Mouse (Mus musculus) forebrain, postnatal 0 days (tissue): ENCODE data around the gene Trpv4. TPM values are rescaled to one million over a fixed set of nuclear protein-coding genes. Genes with fewer than 3 reads are reported as not detected.

Experiments used
- ATAC-seq: fragments of 200-750 bp; cut with Nextera tagmentation; 2 replicates; pipeline ENCODE4 v1.8.0; 2017; ENCODE audit warnings: mild to moderate bottlenecking, moderate library complexity
- DNase-seq: peaks from one replicate; pipeline ENCODE4 v3.0.0-alpha.2; 2015
- H3K27ac ChIP-seq: fragments of 300-500 bp; sonication (generic); 2 replicates; pipeline ENCODE4 v1.5.1; 2014; ENCODE audit warnings: low read depth, mild to moderate bottlenecking, antibody characterized with exemption, low read length, moderate library complexity, mixed read lengths
- H3K27me3 ChIP-seq: fragments of 300-500 bp; sonication (generic); 2 replicates; pipeline ENCODE4 v1.6.1; 2014; ENCODE audit warnings: mild to moderate bottlenecking, low read length, mixed read lengths; ENCODE audit not compliant: insufficient read depth
- H3K36me3 ChIP-seq: fragments of 300-500 bp; sonication (generic); 2 replicates; pipeline ENCODE4 v1.6.1; 2014; ENCODE audit warnings: mild to moderate bottlenecking, moderate library complexity; ENCODE audit not compliant: insufficient read depth
- H3K4me1 ChIP-seq: fragments of 300-500 bp; sonication (generic); 2 replicates; pipeline ENCODE4 v1.6.1; 2014; ENCODE audit warnings: antibody characterized with exemption; ENCODE audit not compliant: insufficient read depth
- H3K4me2 ChIP-seq: fragments of 300-500 bp; sonication (generic); 2 replicates; pipeline ENCODE4 v1.6.1; 2014; ENCODE audit warnings: low read depth, mild to moderate bottlenecking, moderate library complexity
- H3K4me3 ChIP-seq: fragments of 300-500 bp; sonication (generic); 2 replicates; pipeline ENCODE4 v1.5.1; 2014; ENCODE audit warnings: low read depth, low read length, mixed read lengths
- H3K9ac ChIP-seq: fragments of 300-500 bp; sonication (generic); 2 replicates; pipeline ENCODE4 v1.6.1; 2014; ENCODE audit warnings: mild to moderate bottlenecking
- H3K9me3 ChIP-seq: fragments of 300-500 bp; sonication (generic); 2 replicates; pipeline ENCODE4 v1.6.1; 2016; ENCODE audit warnings: low read length
- CTCF ChIP-seq: sonication (generic); IDR thresholded peaks from 2 replicates; pipeline ENCODE4 v1.5.1; 2016; ENCODE audit warnings: antibody characterized with exemption, control low read depth, low read depth
- WGBS: fragments of 180-500 bp; shearing (Covaris S2); extraction: QIAGEN DNeasy Blood & Tissue Kit; methylation state at CpG from one replicate; pipeline ENCODE4 v1.1.7; 2014; 5-methylcytosine and 5-hydroxymethylcytosine counted together
- polyA plus RNA-seq: library from polyadenylated mRNA; unstranded; fragments of >200 nt; fragmentation: Nextera tagmentation; extraction: Ambion mirVana; gene quantifications from 2 replicates; pipeline ENCODE4 v1.2.1, GENCODE M21; 2015
- total RNA-seq: library from RNA; depleted of rRNA; stranded (reverse); fragments of >200 nt; gene quantifications from 2 replicates; pipeline ENCODE4 v1.2.3, GENCODE M21; 2014; rRNA removed

The Trpv4 gene
- total and polyA plus RNA-seq, 2 experiments from 2014 or later = 0.81 to 2.4 TPM

DNA sequence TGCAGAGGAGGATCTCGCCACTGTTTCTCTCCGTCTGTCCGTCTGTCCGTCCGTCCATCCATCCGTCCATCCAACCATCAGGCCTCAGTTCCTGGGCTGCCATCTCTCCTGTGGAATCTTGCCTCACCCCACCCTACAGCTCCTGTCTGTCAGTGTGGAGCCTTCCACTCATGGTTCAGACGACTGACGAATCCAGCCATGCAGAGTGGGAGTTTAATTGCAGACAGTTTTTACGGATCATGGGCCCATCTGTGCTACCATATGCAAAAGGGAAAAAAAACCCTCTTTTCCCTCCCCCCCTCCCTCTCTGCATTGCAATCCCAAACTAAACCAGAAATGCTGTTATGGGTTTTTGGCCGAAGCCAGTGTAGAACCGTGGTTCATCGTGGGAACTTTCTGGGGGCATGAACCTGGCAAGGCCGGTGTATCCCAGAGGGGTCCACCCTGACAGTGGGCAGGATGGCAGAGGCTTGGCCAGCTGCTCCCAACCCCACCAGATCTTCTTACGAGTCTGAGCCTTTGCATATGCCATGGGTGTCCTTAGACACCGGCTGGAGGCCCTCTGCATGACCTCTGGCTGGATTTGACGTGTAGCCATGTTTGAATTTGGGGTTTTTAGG lies 82.1 kb downstream of the Trpv4 start:
- Histone ChIP-seq H3K27ac (no peak overlapping the region), H3K4me1 (peaks cover 50% of the 10 kb centered on the region), H3K4me2 (0 out of 2 replicates have a peak overlapping the region, but pooled peaks have one; percentile 24), H3K27me3 (no peaks in the 10 kb centered on the region; the same call in 1 of the 2 replicates), H3K9ac (no peak overlapping the region; the same call in 1 of the 2 replicates), H3K36me3 (no peaks in the 10 kb centered on the region), H3K4me3 (no peak overlapping the region), H3K9me3 (no peaks in the 10 kb centered on the region)
- TF ChIP-seq CTCF = no peak
- ATAC-seq = peak; percentile 52
- DNase-seq = peak; percentile 82
- WGBS = 63% methylated on average over 16 of the region's 16 CpGs

DNA sequence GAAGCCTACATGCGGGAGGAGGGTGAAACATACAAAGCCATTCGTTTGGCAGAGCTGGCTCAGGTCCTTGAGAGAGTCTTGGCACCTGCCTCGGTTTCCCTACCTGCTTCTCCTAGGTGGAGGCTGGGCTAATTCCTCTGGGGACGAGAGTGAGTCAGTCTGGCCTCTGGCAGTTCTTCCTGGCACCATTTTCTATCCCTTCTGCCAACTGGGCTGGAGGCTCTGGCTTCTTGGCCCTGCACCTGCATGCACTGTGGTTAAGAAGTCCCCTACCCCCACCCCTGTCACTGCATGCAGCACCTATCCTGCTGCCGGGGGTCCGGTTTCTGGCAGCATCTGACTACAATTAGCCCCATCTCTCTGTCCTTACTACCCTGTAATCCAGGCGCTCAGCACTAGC lies 82.7 kb downstream of the Trpv4 start:
- Histone ChIP-seq H3K4me3 (no peak overlapping the region), H3K4me2 (peak overlapping the region; percentile 24), H3K27ac (no peak overlapping the region), H3K9me3 (no peaks in the 10 kb centered on the region), H3K27me3 (no peaks in the 10 kb centered on the region; the same call in none of the 2 replicates), H3K4me1 (peaks cover 53% of the 10 kb centered on the region), H3K9ac (no peak overlapping the region; the same call in 1 of the 2 replicates), H3K36me3 (no peaks in the 10 kb centered on the region)
- TF ChIP-seq CTCF = no peak
- ATAC-seq (no peak), DNase-seq (no peak)
- 52% methylated on average over 7 of the region's 7 CpGs for WGBS

GRCm38 (mm10) chr5:114575010-114575409 lies 83.2 kb downstream of the Trpv4 start:
- Histone ChIP-seq H3K4me2 (peak overlapping the region; percentile 24), H3K4me1 (peaks cover 56% of the 10 kb centered on the region), H3K9me3 (no peaks in the 10 kb centered on the region), H3K9ac (no peak overlapping the region), H3K4me3 (no peak overlapping the region), H3K27me3 (no peaks in the 10 kb centered on the region; the same call in none of the 2 replicates), H3K27ac (no peak overlapping the region), H3K36me3 (no peaks in the 10 kb centered on the region)
- no peak for TF ChIP-seq CTCF
- WGBS = 12% methylated on average over 11 of the region's 11 CpGs
- DNase-seq = no peak
- no peak for ATAC-seq

DNA sequence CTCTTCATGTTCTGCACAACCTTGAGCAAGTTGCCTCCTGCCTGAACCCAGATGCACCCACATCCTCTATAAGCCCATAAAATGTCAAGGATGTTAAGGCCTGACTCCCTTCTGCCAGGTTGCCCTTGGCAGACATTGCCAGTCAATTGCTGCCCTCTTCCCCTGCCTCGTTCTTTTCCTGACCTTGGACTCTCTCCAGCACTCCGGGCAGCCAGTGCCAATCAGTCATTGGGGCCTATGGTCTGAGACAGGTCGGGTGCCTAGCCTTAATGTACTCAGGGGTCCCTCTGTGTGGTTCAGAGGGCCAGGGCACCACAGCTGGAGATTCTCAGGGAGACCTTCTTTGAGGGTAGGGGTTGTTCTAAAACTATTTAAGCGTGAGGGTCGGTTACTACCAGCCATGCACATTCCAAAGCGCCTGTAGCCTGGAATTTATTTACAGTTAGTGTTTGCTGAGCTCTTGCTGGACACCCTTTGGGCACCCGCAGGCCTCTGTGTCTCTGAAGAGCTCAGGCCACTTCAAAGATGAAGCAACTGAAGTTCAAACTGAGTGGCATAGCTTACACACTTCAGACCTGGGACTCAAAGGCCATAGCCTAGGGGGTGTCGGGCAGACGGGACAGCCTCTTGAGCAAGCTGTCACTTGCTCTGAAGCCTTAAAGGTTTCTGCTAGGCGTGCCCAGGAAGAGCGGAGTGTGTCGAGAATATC lies 84.1 kb downstream of the Trpv4 start:
- Histone ChIP-seq H3K27ac (no peak overlapping the region), H3K4me1 (peaks cover 62% of the 10 kb centered on the region), H3K9ac (no peak overlapping the region), H3K4me2 (no peak overlapping the region), H3K9me3 (no peaks in the 10 kb centered on the region), H3K36me3 (no peaks in the 10 kb centered on the region), H3K4me3 (no peak overlapping the region), H3K27me3 (no peaks in the 10 kb centered on the region; the same call in none of the 2 replicates)
- TF ChIP-seq CTCF = no peak
- no peak for ATAC-seq
- DNase-seq = no peak
- 59% methylated on average over 12 of the region's 12 CpGs for WGBS

GRCm38 (mm10) chr5:114572997-114573396 lies 85.2 kb downstream of the Trpv4 start:
- H3K4me3 ChIP-seq = no peak overlapping the region
- peaks cover 59% of the 10 kb centered on the region for H3K4me1 ChIP-seq
- 18% methylated on average over 2 of the region's 2 CpGs for whole genome bisulfite sequencing
- H3K36me3 ChIP-seq = no peaks in the 10 kb centered on the region
- no peak overlapping the region for H3K9ac ChIP-seq
- no peaks in the 10 kb centered on the region for H3K9me3 ChIP-seq
- TF ChIP-seq CTCF = no peak
- no peaks in the 10 kb centered on the region; the same call in none of the 2 replicates for H3K27me3 ChIP-seq
- no peak for DNase-seq
- H3K4me2 ChIP-seq = no peak overlapping the region
- H3K27ac ChIP-seq = no peak overlapping the region
- ATAC-seq = no peak

Other genes with a start within 250 kb of the Trpv4 start
- gene Mmab, start 214.4 kb downstream of the Trpv4 start, total RNA-seq = 26.2 and 26.8 TPM in 2 replicates
- gene Mmab, start 214.4 kb downstream of the Trpv4 start, polyA plus RNA-seq = 22.7 and 28.6 TPM in 2 replicates
- 99.3 and 112 TPM in 2 replicates for gene Mvk, start 214.2 kb downstream of the Trpv4 start, total RNA-seq
- gene Mvk, start 214.2 kb downstream of the Trpv4 start, polyA plus RNA-seq = 59.0 and 65.7 TPM in 2 replicates
- 6.2 and 8.2 TPM in 2 replicates for gene Fam222a, start 90.4 kb downstream of the Trpv4 start, total RNA-seq
- 2.9 and 3.4 TPM in 2 replicates for gene Fam222a, start 90.4 kb downstream of the Trpv4 start, polyA plus RNA-seq
- 14.1 and 19.8 TPM in 2 replicates for gene Gltp, start 32.6 kb upstream of the Trpv4 start, total RNA-seq
- gene Gltp, start 32.6 kb upstream of the Trpv4 start, polyA plus RNA-seq = 26.4 and 32.1 TPM in 2 replicates
- 14.1 and 14.4 TPM in 2 replicates for gene Tchp, start 49.3 kb upstream of the Trpv4 start, total RNA-seq
- 7.4 and 11.8 TPM in 2 replicates for gene Tchp, start 49.3 kb upstream of the Trpv4 start, polyA plus RNA-seq
- 34.3 and 44.8 TPM in 2 replicates for gene Ankrd13a, start 116.3 kb upstream of the Trpv4 start, total RNA-seq
- gene Ankrd13a, start 116.3 kb upstream of the Trpv4 start, polyA plus RNA-seq = 20.7 and 20.8 TPM in 2 replicates
- 42.2 and 57.6 TPM in 2 replicates for gene Git2, start 117.1 kb upstream of the Trpv4 start, total RNA-seq
- gene Git2, start 117.1 kb upstream of the Trpv4 start, polyA plus RNA-seq = 21.9 and 31.1 TPM in 2 replicates
- 298 and 325 TPM in 2 replicates for gene 1500011B03Rik, start 165.0 kb upstream of the Trpv4 start, total RNA-seq
- 378 and 431 TPM in 2 replicates for gene 1500011B03Rik, start 165.0 kb upstream of the Trpv4 start, polyA plus RNA-seq
- gene 4930519G04Rik, start 195.2 kb upstream of the Trpv4 start, total RNA-seq = not detected in 2 replicates
- gene 4930519G04Rik, start 195.2 kb upstream of the Trpv4 start, polyA plus RNA-seq = not detected in 2 replicates
- 3.6 and 4.2 TPM in 2 replicates for gene Gm9936, start 200.3 kb upstream of the Trpv4 start, total RNA-seq
- 1.8 and 3.2 TPM in 2 replicates for gene Gm9936, start 200.3 kb upstream of the Trpv4 start, polyA plus RNA-seq
- gene Oasl2, start 238.5 kb upstream of the Trpv4 start, total RNA-seq = 4.2 and 7.0 TPM in 2 replicates
- 4.2 and 4.8 TPM in 2 replicates for gene Oasl2, start 238.5 kb upstream of the Trpv4 start, polyA plus RNA-seq